Mouse (Mus musculus) brain, adult 2 months (tissue): Measurements from ENCODE around the gene Evi5.

Experiments
- DNase-seq: peaks from one replicate; pipeline ENCODE4 v3.0.0; 2011; ENCODE audit warnings: low read depth, low spot score

Gene Evi5

GRCm38 (mm10) chr5:107708124-107708797 lies 166.6 kb downstream of the Evi5 start:
- DNase-seq: no peak

- DNase-seq: no peak
Observed at GRCm38 (mm10) chr5:107706262-107706661, 168.6 kb downstream of the Evi5 start.

GRCm38 (mm10) chr5:107705756-107706155 lies 169.2 kb downstream of the Evi5 start:
- DNase-seq: no peak

GRCm38 (mm10) chr5:107703207-107703763 lies 171.6 kb downstream of the Evi5 start:
- DNase-seq: no peak

- no peak for DNase-seq
Observed at GRCm38 (mm10) chr5:107701658-107702057, 173.2 kb downstream of the Evi5 start.

GRCm38 (mm10) chr5:107700873-107701272 lies 174.0 kb downstream of the Evi5 start:
- DNase-seq: no peak

GRCm38 (mm10) chr5:107698888-107699287 lies 176.0 kb downstream of the Evi5 start:
- DNase-seq: no peak

GRCm38 (mm10) chr5:107695019-107695418 lies 179.9 kb downstream of the Evi5 start:
- DNase-seq: no peak
